Mouse (Mus musculus) heart, postnatal 0 days (tissue): ENCODE results near the gene Nos1ap.

Experiments
- CTCF ChIP-seq: IDR thresholded peaks from 2 replicates; pipeline ENCODE4 v1.5.1; 2016; ENCODE audit warnings: antibody characterized with exemption, control low read depth, low read depth
- EP300 ChIP-seq: IDR thresholded peaks from 2 replicates; pipeline ENCODE4 v1.6.1; 2016; ENCODE audit warnings: antibody characterized with exemption, low read depth

DNA sequence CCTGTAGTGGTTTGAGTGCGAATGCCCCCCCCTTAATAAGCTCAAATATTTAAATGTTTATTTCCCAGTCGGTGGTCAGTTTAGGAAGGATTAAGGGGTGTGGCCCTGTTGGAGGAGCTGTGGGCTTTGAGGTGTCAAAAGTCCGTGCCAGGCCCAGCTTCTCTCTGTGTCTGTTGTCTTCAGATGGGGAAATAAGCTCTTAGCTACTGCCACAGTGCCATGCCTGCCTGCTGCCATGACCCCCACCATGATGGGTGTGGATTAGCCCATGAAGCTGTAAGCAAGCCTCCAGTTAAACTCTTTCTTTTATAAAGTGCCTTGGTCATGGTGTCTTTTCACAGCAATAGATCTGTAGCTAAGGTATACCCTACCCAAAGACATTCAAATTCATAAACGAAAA lies 43.2 kb upstream of the Nos1ap start:
- TF ChIP-seq CTCF = no peak
- TF ChIP-seq EP300 = no peak
